Mouse (Mus musculus): Measurements from ENCODE around the gene Serinc5. TPM values are rescaled to one million over a fixed set of nuclear protein-coding genes. Genes with fewer than 3 reads are reported as not detected.

Gene Serinc5
- total RNA-seq (2023) = 15.8 TPM

DNA sequence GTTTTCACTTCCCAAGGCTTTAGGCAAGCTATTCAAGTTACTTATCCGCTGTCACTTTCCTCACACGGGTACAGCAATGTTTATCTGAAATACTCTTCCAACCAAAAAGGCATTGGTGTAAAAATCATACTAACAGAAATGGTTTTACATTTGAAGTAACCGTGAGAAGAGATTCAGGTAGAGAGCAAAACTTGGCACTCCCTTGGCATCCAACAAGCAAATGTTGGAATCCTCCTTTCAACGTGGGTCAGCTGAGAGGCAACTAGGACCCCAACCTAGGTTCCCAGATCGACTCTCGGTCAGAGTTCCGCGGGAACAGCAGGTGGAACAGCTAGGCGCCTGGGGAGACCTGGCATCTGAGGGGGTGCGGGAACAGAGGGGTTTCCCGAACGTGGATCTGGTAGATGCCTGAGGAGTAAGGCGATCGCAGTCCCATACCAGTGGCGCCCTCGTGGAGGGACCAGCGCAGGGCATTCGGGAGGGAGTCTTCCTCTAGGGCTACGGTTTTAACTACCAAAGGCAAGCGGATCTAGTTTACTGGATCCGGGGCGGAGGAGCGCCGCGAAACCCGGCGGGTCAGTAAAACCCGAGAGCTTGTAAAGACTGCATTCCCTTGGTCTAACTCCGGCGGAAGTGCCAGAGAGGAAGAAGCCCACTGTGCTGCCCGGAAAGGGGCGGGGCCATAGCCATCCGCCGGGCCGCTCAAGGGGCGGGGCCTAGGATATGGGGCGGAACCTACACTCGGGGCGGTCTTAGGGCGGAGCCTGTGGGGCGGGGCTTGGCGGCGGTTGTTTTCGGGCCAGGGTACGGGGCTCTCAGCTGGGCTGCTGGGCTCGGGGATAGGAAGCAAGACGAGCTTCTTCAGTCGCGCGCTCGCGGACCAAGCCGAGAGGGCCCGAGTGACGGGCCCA is at the start of gene Serinc5:
Gene Serinc5, plus strand, starts transcription at position 781 of the 911 bp plus-strand sequence.

DNA sequence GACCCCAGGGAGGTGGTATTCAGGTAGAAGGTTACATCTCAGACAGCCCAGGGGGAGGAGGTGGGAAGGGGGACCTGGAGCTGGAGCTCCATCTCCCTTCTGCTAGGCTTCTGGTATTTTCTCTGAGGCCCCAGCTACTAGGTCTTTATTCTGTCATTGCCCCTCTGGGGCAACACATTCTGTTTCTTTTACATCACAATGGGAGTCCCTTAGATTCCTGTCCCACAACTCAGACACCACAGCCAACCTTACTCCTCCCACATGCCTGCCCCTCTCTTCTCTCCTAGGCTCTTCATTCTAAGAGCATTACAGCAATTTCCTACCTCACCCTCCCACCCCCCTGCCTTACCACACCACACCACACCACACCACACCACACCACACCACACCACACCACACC is 34.8 kb upstream of the Serinc5 start, which contains the start of gene Spz1:
Gene Spz1, minus strand, starts transcription at position 101 of the 400 bp plus-strand sequence.

Other genes with a start within 250 kb of the Serinc5 start
- not detected for gene Ankrd34b, start 185.2 kb upstream of the Serinc5 start, total RNA-seq (2023)
- 3.3 TPM for gene Fam151b, start 127.1 kb upstream of the Serinc5 start, total RNA-seq (2023)
- gene Zfyve16, start 80.2 kb upstream of the Serinc5 start, total RNA-seq (2023) = 21.1 TPM
- not detected for gene Spz1, start 34.9 kb upstream of the Serinc5 start, total RNA-seq (2023)
- not detected for gene Thbs4, start 183.7 kb downstream of the Serinc5 start, total RNA-seq (2023)
- gene Mtx3, start 233.7 kb downstream of the Serinc5 start, total RNA-seq (2023) = 12.2 TPM

Data from CD4-positive naive resting alpha-beta T cell, adult 76 days (primary cell).